Mouse (Mus musculus) gastrocnemius, postnatal 4 days (tissue): ENCODE measurements at regions not wholly inside any gene's neighbourhood (a gene's known extent, or its start where the extent isn't known, plus 50 kb on each side); places are given as distances from the start of the nearest gene placed in this dataset.

Source experiments
- DNase-seq, 2 experiments: peaks; one replicate each; pipeline ENCODE4 v3.0.0; 2021 to 2022; ENCODE audit warnings: low spot score in 2 of 2, mixed read lengths in 2 of 2

- DNase-seq: no peak
These were observed 56.1 kb downstream of the Gm4791 start for GRCm38 (mm10) chr9:47054595-47054994.

- no peak for DNase-seq
These were observed 57.0 kb downstream of the Gm4791 start for GRCm38 (mm10) chr9:47055558-47055957.

GRCm38 (mm10) chr9:47059339-47060005, 60.9 kb downstream of the Gm4791 start:
- no peak for DNase-seq

GRCm38 (mm10) chr9:47060757-47061156, 62.2 kb downstream of the Gm4791 start:
- DNase-seq: no peak

- DNase-seq: no peak
These were observed 64.0 kb downstream of the Gm4791 start for GRCm38 (mm10) chr9:47062516-47062915.

- no peak for DNase-seq
These were observed 65.2 kb downstream of the Gm4791 start for GRCm38 (mm10) chr9:47063751-47064150.

- DNase-seq: no peak
These were observed 66.0 kb downstream of the Gm4791 start for GRCm38 (mm10) chr9:47064463-47065032.

GRCm38 (mm10) chr9:47069436-47069835, 70.9 kb downstream of the Gm4791 start:
- DNase-seq: no peak

GRCm38 (mm10) chr9:47070958-47071357, 72.4 kb downstream of the Gm4791 start:
- no peak for DNase-seq

- no peak for DNase-seq
These were observed 78.4 kb downstream of the Gm4791 start for GRCm38 (mm10) chr9:47076946-47077345.

GRCm38 (mm10) chr9:47077416-47077815, 78.9 kb downstream of the Gm4791 start:
- DNase-seq: no peak

- DNase-seq: no peak
These were observed 79.4 kb downstream of the Gm4791 start for GRCm38 (mm10) chr9:47077945-47078344.

GRCm38 (mm10) chr9:47081407-47081806, 82.9 kb downstream of the Gm4791 start:
- no peak for DNase-seq

GRCm38 (mm10) chr9:47091796-47092195, 93.3 kb downstream of the Gm4791 start:
- no peak for DNase-seq

GRCm38 (mm10) chr9:47095656-47096055, 97.1 kb downstream of the Gm4791 start:
- DNase-seq: no peak

- DNase-seq: no peak
These were observed 104.8 kb downstream of the Gm4791 start for GRCm38 (mm10) chr9:47103316-47103715.

- DNase-seq: no peak
These were observed 105.4 kb downstream of the Gm4791 start for GRCm38 (mm10) chr9:47103966-47104365.

- no peak for DNase-seq
These were observed 109.6 kb downstream of the Gm4791 start for GRCm38 (mm10) chr9:47108096-47108495.

- no peak for DNase-seq
These were observed 120.7 kb downstream of the Gm4791 start for GRCm38 (mm10) chr9:47119253-47119652.

GRCm38 (mm10) chr9:47123113-47123512, 124.6 kb downstream of the Gm4791 start:
- no peak for DNase-seq

- no peak for DNase-seq
These were observed 127.0 kb downstream of the Gm4791 start for GRCm38 (mm10) chr9:47125517-47125916.

GRCm38 (mm10) chr9:47126236-47126635, 127.7 kb downstream of the Gm4791 start:
- no peak for DNase-seq

- no peak for DNase-seq
These were observed 129.3 kb downstream of the Gm4791 start for GRCm38 (mm10) chr9:47127756-47128424.
